Mouse (Mus musculus) splenic B cell, adult 2 months (primary cell): Measurements from ENCODE around the gene Hist1h2aa.
A peak's percentile ranks its signal among the peaks of the same experiment; 100 is the strongest.

Source experiments
- DNase-seq: peaks from one replicate; pipeline ENCODE4 v3.0.0-alpha.2; 2011; ENCODE audit warnings: low read depth, low spot score
- H3K27me3 ChIP-seq: 2 replicates; pipeline ENCODE4 v1.6.1; 2012; ENCODE audit warnings: mild to moderate bottlenecking, low read length, moderate library complexity, mixed read lengths; ENCODE audit not compliant: control insufficient read depth, poor library complexity, insufficient read depth, severe bottlenecking
- H3K36me3 ChIP-seq: 2 replicates; pipeline ENCODE4 v1.6.1; 2012; ENCODE audit warnings: mild to moderate bottlenecking, low read length, moderate library complexity, mixed read lengths; ENCODE audit not compliant: control insufficient read depth, poor library complexity, insufficient read depth, severe bottlenecking

The Hist1h2aa gene

GRCm38 (mm10) chr13:23928637-23929036 is 5.6 kb upstream of the Hist1h2aa start:
- DNase-seq = no peak
- H3K27me3 ChIP-seq = no peaks in the 10 kb centered on the region
- no peaks in the 10 kb centered on the region for H3K36me3 ChIP-seq

GRCm38 (mm10) chr13:23930461-23930860 is 3.8 kb upstream of the Hist1h2aa start:
- no peaks in the 10 kb centered on the region for H3K27me3 ChIP-seq
- DNase-seq = no peak

GRCm38 (mm10) chr13:23930904-23931303 is 3.4 kb upstream of the Hist1h2aa start:
- H3K36me3 ChIP-seq = no peaks in the 10 kb centered on the region
- H3K27me3 ChIP-seq = no peaks in the 10 kb centered on the region
- DNase-seq = no peak

More at GRCm38 (mm10) chr13:23930461-23930860, 3.8 kb upstream of the Hist1h2aa start:
- no peaks in the 10 kb centered on the region for H3K36me3 ChIP-seq

- Histone ChIP-seq H3K27me3 (no peaks in the 10 kb centered on the region), H3K36me3 (no peaks in the 10 kb centered on the region)
- DNase-seq = no peak
These were observed 646 bp upstream of the Hist1h2aa start, which contains the start of gene Hist1h2ba for GRCm38 (mm10) chr13:23933421-23934210. Gene Hist1h2ba, minus strand, starts transcription at chr13:23934156.

- Histone ChIP-seq H3K27me3 (no peaks in the 10 kb centered on the region), H3K36me3 (no peaks in the 10 kb centered on the region)
- no peak for DNase-seq
These were observed 4.4 kb downstream of the Hist1h2aa start for GRCm38 (mm10) chr13:23938699-23939098.

- DNase-seq = no peak
- no peaks in the 10 kb centered on the region for H3K36me3 ChIP-seq
- H3K27me3 ChIP-seq = no peaks in the 10 kb centered on the region
These were observed 6.0 kb downstream of the Hist1h2aa start for GRCm38 (mm10) chr13:23940291-23940690.

- Histone ChIP-seq H3K36me3 (no peaks in the 10 kb centered on the region), H3K27me3 (no peaks in the 10 kb centered on the region)
- peak; percentile 48 for DNase-seq
These were observed 8.6 kb downstream of the Hist1h2aa start for GRCm38 (mm10) chr13:23942861-23943260.

- Histone ChIP-seq H3K36me3 (no peaks in the 10 kb centered on the region), H3K27me3 (no peaks in the 10 kb centered on the region)
- DNase-seq = no peak
These were observed 12.0 kb downstream of the Hist1h2aa start for GRCm38 (mm10) chr13:23946254-23946653.

- no peak for DNase-seq
- H3K36me3 ChIP-seq = no peaks in the 10 kb centered on the region
- no peaks in the 10 kb centered on the region for H3K27me3 ChIP-seq
These were observed 15.4 kb downstream of the Hist1h2aa start for GRCm38 (mm10) chr13:23949484-23950246.

- peak; percentile 85 for DNase-seq
- H3K27me3 ChIP-seq = no peaks in the 10 kb centered on the region
- no peaks in the 10 kb centered on the region for H3K36me3 ChIP-seq
These were observed 16.7 kb downstream of the Hist1h2aa start for GRCm38 (mm10) chr13:23950928-23951327.

GRCm38 (mm10) chr13:23959776-23960175 is 25.5 kb downstream of the Hist1h2aa start:
- DNase-seq = no peak
- Histone ChIP-seq H3K36me3 (no peaks in the 10 kb centered on the region), H3K27me3 (no peaks in the 10 kb centered on the region)

GRCm38 (mm10) chr13:23964909-23965308 is 30.6 kb downstream of the Hist1h2aa start:
- Histone ChIP-seq H3K36me3 (no peaks in the 10 kb centered on the region), H3K27me3 (no peaks in the 10 kb centered on the region)
- no peak for DNase-seq

GRCm38 (mm10) chr13:23971870-23972269 is 37.6 kb downstream of the Hist1h2aa start:
- DNase-seq = no peak
- H3K27me3 ChIP-seq = no peaks in the 10 kb centered on the region

GRCm38 (mm10) chr13:23972271-23972670 is 38.0 kb downstream of the Hist1h2aa start:
- no peaks in the 10 kb centered on the region for H3K36me3 ChIP-seq
- no peak for DNase-seq
- no peaks in the 10 kb centered on the region for H3K27me3 ChIP-seq

More at GRCm38 (mm10) chr13:23971870-23972269, 37.6 kb downstream of the Hist1h2aa start:
- no peaks in the 10 kb centered on the region for H3K36me3 ChIP-seq
